Mouse (Mus musculus): ENCODE results near the gene Casp3.

Casp3 gene

DNA sequence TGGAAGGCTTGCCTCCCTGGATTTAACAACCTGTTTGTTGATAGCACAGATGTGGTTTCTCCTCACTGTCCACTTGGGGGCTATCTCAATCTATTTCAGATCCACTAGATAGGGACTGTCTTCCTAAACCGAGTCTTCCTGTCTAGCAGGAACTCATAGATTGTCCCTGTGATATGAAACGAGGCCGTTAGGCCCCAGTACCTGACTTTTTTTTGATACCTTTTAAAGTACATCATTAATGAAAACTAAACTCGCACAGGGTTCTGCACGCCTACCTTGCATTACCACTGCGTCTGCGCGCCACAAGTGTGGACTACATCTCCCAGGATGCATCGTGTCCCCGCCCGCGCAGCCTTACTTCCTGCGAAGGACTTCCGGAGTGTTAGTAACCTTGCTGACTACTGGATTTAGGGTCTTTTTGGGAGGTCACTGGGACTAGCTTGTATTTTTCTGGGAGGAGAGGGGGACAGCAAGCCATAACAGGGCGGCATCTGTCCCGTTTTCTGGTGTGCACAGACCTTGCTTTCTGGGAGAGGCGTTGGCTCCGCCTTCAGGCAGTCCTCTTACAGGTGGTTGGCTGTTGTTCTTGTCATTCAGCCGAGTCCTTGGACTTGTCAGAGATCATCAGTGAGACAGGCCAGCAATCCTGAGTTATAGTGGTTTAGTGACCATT, 69.7 kb downstream of the Casp3 start:
- peak; percentile 96 for DNase-seq (ENCODE audit: low spot score)
